Mouse (Mus musculus) myocyte (in vitro differentiated cells): ENCODE data around the gene 6030408B16Rik. TPM values are rescaled to one million over a fixed set of nuclear protein-coding genes. Genes with fewer than 3 reads are reported as not detected.

Source experiments
- H3K27me3 ChIP-seq: one replicate; pipeline ENCODE4 v1.6.1; 2011; ENCODE audit not compliant: control insufficient read depth, insufficient read depth, insufficient read length
- H3K36me3 ChIP-seq: one replicate; pipeline ENCODE4 v1.6.1; 2011; ENCODE audit not compliant: control insufficient read depth, insufficient read depth
- H3K4me2 ChIP-seq: one replicate; pipeline ENCODE4 v1.6.1; 2011; ENCODE audit warnings: low read depth, control low read depth
- H3K4me3 ChIP-seq: one replicate; pipeline ENCODE4 v1.5.1; 2011; ENCODE audit warnings: mild to moderate bottlenecking, control low read depth, moderate library complexity
- H3K79me2 ChIP-seq: one replicate; pipeline ENCODE4 v1.6.1; 2011; ENCODE audit not compliant: control insufficient read depth, insufficient read depth
- H3ac ChIP-seq: one replicate; pipeline ENCODE4 v1.6.1; 2011; ENCODE audit not compliant: control insufficient read depth, insufficient read length
- CEBPB ChIP-seq: IDR thresholded peaks from 2 replicates; pipeline ENCODE4 v1.6.1; 2011; ENCODE audit warnings: mild to moderate bottlenecking, moderate library complexity; ENCODE audit not compliant: poor library complexity, insufficient read depth, severe bottlenecking
- E2F4 ChIP-seq: IDR thresholded peaks from one replicate; pipeline ENCODE4 v1.6.1; 2011; ENCODE audit warnings: mild to moderate bottlenecking, control low read depth, moderate library complexity; ENCODE audit not compliant: insufficient read depth
- MAX ChIP-seq: IDR thresholded peaks from one replicate; pipeline ENCODE4 v1.6.1; 2011; ENCODE audit warnings: low read depth, mild to moderate bottlenecking, control low read depth
- MYOD1 ChIP-seq, 3 experiments: IDR thresholded peaks; one replicate each; pipeline ENCODE4 v1.6.1; 2011; ENCODE audit warnings: control low read depth in 2 of 3, low read depth in 2 of 3, mild to moderate bottlenecking in 2 of 3, moderate library complexity in 1 of 3; ENCODE audit not compliant: insufficient read length in 2 of 3, control insufficient read depth in 1 of 3
- MYOG ChIP-seq, 3 experiments: IDR thresholded peaks; one replicate each; pipeline ENCODE4 v1.6.1; 2011; ENCODE audit warnings: control low read depth in 2 of 3, low read depth in 2 of 3, mild to moderate bottlenecking in 2 of 3; ENCODE audit not compliant: insufficient read length in 2 of 3, control insufficient read depth in 1 of 3, insufficient read depth in 1 of 3
- POLR2A ChIP-seq: IDR thresholded peaks from one replicate; pipeline ENCODE4 v1.6.1; 2011; ENCODE audit warnings: low read depth, mild to moderate bottlenecking, control low read depth, moderate library complexity; ENCODE audit not compliant: insufficient read length
- POLR2AphosphoS2 ChIP-seq: IDR thresholded peaks from one replicate; pipeline ENCODE4 v1.6.1; 2011; ENCODE audit warnings: low read depth, control low read depth; ENCODE audit not compliant: insufficient read length
- REST ChIP-seq: IDR thresholded peaks from one replicate; pipeline ENCODE4 v1.6.1; 2011; ENCODE audit warnings: mild to moderate bottlenecking, control low read depth, moderate library complexity; ENCODE audit not compliant: insufficient read depth, insufficient read length
- SRF ChIP-seq: IDR thresholded peaks from one replicate; pipeline ENCODE4 v1.6.1; 2011; ENCODE audit warnings: low read depth; ENCODE audit not compliant: control insufficient read depth, insufficient read length
- TCF12 ChIP-seq: IDR thresholded peaks from one replicate; pipeline ENCODE4 v1.6.1; 2011; ENCODE audit warnings: mild to moderate bottlenecking, control low read depth; ENCODE audit not compliant: poor library complexity, insufficient read depth, severe bottlenecking
- TCF3 ChIP-seq: IDR thresholded peaks from one replicate; pipeline ENCODE4 v1.6.1; 2011; ENCODE audit warnings: low read depth, control low read depth; ENCODE audit not compliant: insufficient read length
- USF1 ChIP-seq: IDR thresholded peaks from one replicate; pipeline ENCODE4 v1.6.1; 2011; ENCODE audit warnings: low read depth, mild to moderate bottlenecking, control low read depth, moderate library complexity
- polyA plus RNA-seq: library from polyadenylated mRNA; unstranded; fragments of >200 nt; fragmentation: generic; extraction: Trizol; gene quantifications from one replicate; pipeline ENCODE4 v1.2.1, GENCODE M21; 2012; ENCODE audit warnings: missing spikeins

The 6030408B16Rik gene
- polyA plus RNA-seq, 1 experiment = 0.16 TPM

GRCm38 (mm10) chr15:101248029-101248710 is 44.8 kb upstream of the 6030408B16Rik start:
- Histone ChIP-seq H3K4me2 (peak overlapping the region; percentile 44), H3K27me3 (no peaks in the 10 kb centered on the region), H3K36me3 (no peaks in the 10 kb centered on the region), H3K4me3 (no peak overlapping the region), H3K79me2 (no peaks in the 10 kb centered on the region), H3ac (no peak overlapping the region)
- TF ChIP-seq USF1 (no peak), MYOG (IDR thresholded peaks at IDR 0.05; ENCODE audit: control insufficient read depth in 1 of 3, insufficient read depth in 1 of 3, insufficient read length in 2 of 3, low read depth in 2 of 3) (peak in 2 of 3 experiments; percentile 22 to 75), MYOD1 (IDR thresholded peaks at IDR 0.05; ENCODE audit: control insufficient read depth in 1 of 3, insufficient read length in 2 of 3, low read depth in 2 of 3) (peak; percentile 13 to 63 (median 59)), TCF12 (peak; percentile 37)

GRCm38 (mm10) chr15:101250220-101250800 is 42.7 kb upstream of the 6030408B16Rik start:
- no peaks in the 10 kb centered on the region for H3K79me2 ChIP-seq
- H3K27me3 ChIP-seq = no peaks in the 10 kb centered on the region
- H3K4me2 ChIP-seq = no peak overlapping the region
- H3ac ChIP-seq = no peak overlapping the region
- no peaks in the 10 kb centered on the region for H3K36me3 ChIP-seq
- TF ChIP-seq MYOG (IDR thresholded peaks at IDR 0.05; ENCODE audit: control insufficient read depth in 1 of 3, insufficient read depth in 1 of 3, insufficient read length in 2 of 3, low read depth in 2 of 3) (no peak), SRF (no peak), MAX (no peak), TCF12 (no peak), POLR2AphosphoS2 (no peak), REST (no peak), CEBPB (no peak), POLR2A (no peak), E2F4 (no peak), TCF3 (no peak), USF1 (no peak), MYOD1 (IDR thresholded peaks at IDR 0.05; ENCODE audit: control insufficient read depth in 1 of 3, insufficient read length in 2 of 3, low read depth in 2 of 3) (no peak)
- no peak overlapping the region for H3K4me3 ChIP-seq

GRCm38 (mm10) chr15:101251930-101252329 is 41.1 kb upstream of the 6030408B16Rik start:
- Histone ChIP-seq H3K79me2 (no peaks in the 10 kb centered on the region), H3K4me2 (no peak overlapping the region), H3K27me3 (no peaks in the 10 kb centered on the region), H3K36me3 (no peaks in the 10 kb centered on the region), H3K4me3 (no peak overlapping the region), H3ac (no peak overlapping the region)
- no peak for TF ChIP-seq MYOD1 (IDR thresholded peaks at IDR 0.05; ENCODE audit: control insufficient read depth in 1 of 3, insufficient read length in 2 of 3, low read depth in 2 of 3)
- no peak for TF ChIP-seq MAX
- no peak for TF ChIP-seq TCF3
- no peak for TF ChIP-seq POLR2AphosphoS2
- no peak for TF ChIP-seq CEBPB
- no peak for TF ChIP-seq E2F4
- no peak for TF ChIP-seq USF1
- no peak for TF ChIP-seq SRF
- no peak for TF ChIP-seq POLR2A

- no peaks in the 10 kb centered on the region for H3K27me3 ChIP-seq
- no peak overlapping the region for H3K4me2 ChIP-seq
- no peaks in the 10 kb centered on the region for H3K36me3 ChIP-seq
- no peak overlapping the region for H3K4me3 ChIP-seq
- no peak overlapping the region for H3ac ChIP-seq
- no peak for TF ChIP-seq MYOG (IDR thresholded peaks at IDR 0.05; ENCODE audit: control insufficient read depth in 1 of 3, insufficient read depth in 1 of 3, insufficient read length in 2 of 3, low read depth in 2 of 3)
- no peak for TF ChIP-seq REST
- TF ChIP-seq MYOD1 (IDR thresholded peaks at IDR 0.05; ENCODE audit: control insufficient read depth in 1 of 3, insufficient read length in 2 of 3, low read depth in 2 of 3) = no peak
- no peak for TF ChIP-seq MAX
- no peak for TF ChIP-seq POLR2AphosphoS2
- TF ChIP-seq POLR2A = no peak
- no peak for TF ChIP-seq USF1
- TF ChIP-seq TCF12 = no peak
- TF ChIP-seq CEBPB = no peak
- TF ChIP-seq SRF = no peak
- no peak for TF ChIP-seq E2F4
- no peak for TF ChIP-seq TCF3
- no peaks in the 10 kb centered on the region for H3K79me2 ChIP-seq
These were observed 40.4 kb upstream of the 6030408B16Rik start for GRCm38 (mm10) chr15:101252614-101253013.

GRCm38 (mm10) chr15:101253563-101253885 is 39.5 kb upstream of the 6030408B16Rik start:
- Histone ChIP-seq H3K4me2 (peak overlapping the region; percentile 85), H3ac (peak overlapping the region; percentile 22), H3K4me3 (peak overlapping the region; percentile 31), H3K79me2 (no peaks in the 10 kb centered on the region), H3K36me3 (no peaks in the 10 kb centered on the region), H3K27me3 (no peaks in the 10 kb centered on the region)
- TF ChIP-seq POLR2A (no peak), TCF3 (no peak), USF1 (no peak), TCF12 (no peak), SRF (no peak), CEBPB (no peak), MYOD1 (IDR thresholded peaks at IDR 0.05; ENCODE audit: control insufficient read depth in 1 of 3, insufficient read length in 2 of 3, low read depth in 2 of 3) (no peak), REST (no peak), POLR2AphosphoS2 (no peak), E2F4 (no peak), MAX (no peak), MYOG (IDR thresholded peaks at IDR 0.05; ENCODE audit: control insufficient read depth in 1 of 3, insufficient read depth in 1 of 3, insufficient read length in 2 of 3, low read depth in 2 of 3) (no peak)
